33 mouse cellular contexts compared by ENCODE assay signal in genomic region chr12:102514751-102515150, GRCm38 (mm10). TPM values are rescaled to one million over a fixed set of nuclear protein-coding genes. Genes with fewer than 3 reads are reported as not detected.
DNase-seq lines count a peak whose midpoint lies in the region; ATAC-seq and TF ChIP-seq lines count a peak whose summit lies in the region.
"Had no signal": no experiment of that assay in that cellular context is flagged by ENCODE, and none has a peak within 500 bp of the region (broad histone marks: within the 10 kb centered on the region; RNA-seq: fewer than 3 reads in every experiment).

No protein-coding gene starts in this region.

- no peak overlapping the region for H3K4me2 ChIP-seq in forebrain, embryonic 16.5 days (ENCODE audit: low read length)
- no peak overlapping the region for H3K4me2 ChIP-seq in forebrain, embryonic 12.5 days
- H3K4me2 ChIP-seq: embryonic facial prominence, embryonic 12.5 days; embryonic facial prominence, embryonic 15.5 days; heart, embryonic 13.5 days; hindbrain, embryonic 12.5 days; hindbrain, embryonic 15.5 days; intestine, embryonic 15.5 days had no signal

- in situ Hi-C loops in ES-E14 (cut with MboI; ENCODE audit: low sequenced_read_pairs in 2 of 2, unreplicated experiment in 2 of 2), result loop anchor here in 1 of 2 experiments (25.0 kb wide), 1 partner anchor 223 kb away; the partner anchor contains the start of genes Moap1 and Tmem251

- ATAC-seq in forebrain, embryonic 16.5 days, result 0 out of 2 replicates have a peak, but pooled peaks have one; percentile 25
- ATAC-seq in forebrain, embryonic 12.5 days (ENCODE audit: low FRiP score), result no peak
- ATAC-seq: activated CD4-positive, CD25-positive, alpha-beta regulatory T cell, adult 4 months; CD4-positive, CD25-positive, alpha-beta regulatory T cell, adult 4 months; intestine, embryonic 15.5 days; Patski had no signal

- H3K9me3 ChIP-seq in forebrain, embryonic 16.5 days (ENCODE audit: control insufficient read depth, low read length), result no peaks in the 10 kb centered on the region
- H3K9me3 ChIP-seq in forebrain, embryonic 12.5 days, result no peaks in the 10 kb centered on the region
- no peaks in the 10 kb centered on the region for H3K9me3 ChIP-seq in ES-E14 (ENCODE audit: control insufficient read depth, insufficient read depth, low read depth, low read length)
- H3K9me3 ChIP-seq: embryonic facial prominence, embryonic 12.5 days; embryonic facial prominence, embryonic 15.5 days; G1E; heart, embryonic 10.5 days; heart, embryonic 13.5 days; hindbrain, embryonic 12.5 days; hindbrain, embryonic 15.5 days; intestine, embryonic 15.5 days had no signal

- peaks cover 19% of the 10 kb centered on the region for H3K4me1 ChIP-seq in forebrain, embryonic 16.5 days (replicated peaks; ENCODE audit: control insufficient read depth, insufficient read depth, low read length)
- peaks cover 22% of the 10 kb centered on the region; the same call in 1 of the 2 replicates for H3K4me1 ChIP-seq in forebrain, embryonic 12.5 days
- peaks cover 0 to 2% of the 10 kb centered on the region in 2 experiments; a peak in 1 of 4 replicates for H3K4me1 ChIP-seq in ES-E14 (ENCODE audit: control insufficient read depth in 2 of 2, insufficient read depth in 2 of 2, low read length in 2 of 2, poor library complexity in 1 of 2)
- H3K4me1 ChIP-seq: heart, embryonic 10.5 days; heart, embryonic 13.5 days; intestine, embryonic 15.5 days had no signal

- peak; percentile 78 for DNase-seq in ES-CJ7 (ENCODE audit: low read depth, low spot score)
- peak; percentile 59 for DNase-seq in ES-E14 (ENCODE audit: low read depth, low spot score)
- DNase-seq in brain, embryonic 14.5 days (ENCODE audit: low read depth), result peak; percentile 55
- DNase-seq in lung, postnatal 10 days, result no peak
- DNase-seq: adrenal gland, postnatal 10 days; adrenal gland, postnatal 36 days; cerebellum, adult 11 months; cerebellum, adult 2 months; cerebellum, adult 9-11 months; cerebellum, postnatal 25 days; gastrocnemius, postnatal 10 days; gastrocnemius, postnatal 36 days; heart, adult 2 months; heart, postnatal 14 days; heart, postnatal 4 days; kidney, adult 11 months; kidney, adult 8-10 months had no signal

- TF ChIP-seq CTCF in brain, embryonic 14.5 days (IDR thresholded peaks at IDR 0.05; ENCODE audit: borderline replicate concordance, extremely low read depth, insufficient read depth, insufficient read length), result no peak

- TF ChIP-seq POLR2A in brain, embryonic 14.5 days (IDR thresholded peaks at IDR 0.05; ENCODE audit: borderline replicate concordance, extremely low read depth, insufficient read depth, insufficient read length, poor library complexity, severe bottlenecking), result no peak

- no peaks in the 10 kb centered on the region for H3K36me3 ChIP-seq in forebrain, embryonic 16.5 days (ENCODE audit: control insufficient read depth, insufficient read depth)
- H3K36me3 ChIP-seq in forebrain, embryonic 12.5 days (replicated peaks), result no peaks in the 10 kb centered on the region
- no peaks in the 10 kb centered on the region for H3K36me3 ChIP-seq in ES-E14 (ENCODE audit: control insufficient read depth, insufficient read depth, low read length, poor library complexity, severe bottlenecking)
- H3K36me3 ChIP-seq: embryonic facial prominence, embryonic 12.5 days; embryonic facial prominence, embryonic 15.5 days; G1E; heart, embryonic 10.5 days; heart, embryonic 13.5 days; hindbrain, embryonic 12.5 days; hindbrain, embryonic 15.5 days; intestine, embryonic 15.5 days had no signal

- H3K9ac ChIP-seq in forebrain, embryonic 16.5 days (replicated peaks; ENCODE audit: low read depth, low read length), result no peak overlapping the region
- H3K9ac ChIP-seq in forebrain, embryonic 12.5 days, result no peak overlapping the region
- no peak overlapping the region for H3K9ac ChIP-seq in ES-E14 (ENCODE audit: insufficient read depth, low read depth, low read length, poor library complexity, severe bottlenecking)
- H3K9ac ChIP-seq: embryonic facial prominence, embryonic 12.5 days; embryonic facial prominence, embryonic 15.5 days; heart, embryonic 13.5 days; hindbrain, embryonic 12.5 days; hindbrain, embryonic 15.5 days; intestine, embryonic 15.5 days had no signal

- H3K27ac ChIP-seq in forebrain, embryonic 16.5 days (ENCODE audit: low read length), result peak overlapping the region; percentile 74
- no peak overlapping the region for H3K27ac ChIP-seq in forebrain, embryonic 12.5 days
- no peak overlapping the region for H3K27ac ChIP-seq in ES-E14 (ENCODE audit: insufficient read depth, low read depth, low read length, poor library complexity, severe bottlenecking)
- H3K27ac ChIP-seq: embryonic facial prominence, embryonic 12.5 days; embryonic facial prominence, embryonic 15.5 days; heart, adult 2 months; heart, embryonic 10.5 days; heart, embryonic 13.5 days; hindbrain, embryonic 12.5 days; hindbrain, embryonic 15.5 days; intestine, embryonic 15.5 days had no signal

- WGBS in forebrain, embryonic 16.5 days, result 63% methylated on average over 6 of the region's 6 CpGs
- WGBS in forebrain, embryonic 12.5 days, result 69% methylated on average over 6 of the region's 6 CpGs

- H3K4me3 ChIP-seq in forebrain, embryonic 16.5 days (replicated peaks; ENCODE audit: low read length), result no peak overlapping the region
- H3K4me3 ChIP-seq in forebrain, embryonic 12.5 days (replicated peaks), result no peak overlapping the region
- no peak overlapping the region for H3K4me3 ChIP-seq in ES-E14 (ENCODE audit: insufficient read depth in 1 of 2, low read depth in 1 of 2, low read length in 2 of 2, poor library complexity in 1 of 2, severe bottlenecking in 1 of 2)
- H3K4me3 ChIP-seq: embryonic facial prominence, embryonic 12.5 days; embryonic facial prominence, embryonic 15.5 days; heart, adult 2 months; heart, embryonic 10.5 days; heart, embryonic 13.5 days; hindbrain, embryonic 12.5 days; hindbrain, embryonic 15.5 days; intestine, embryonic 15.5 days had no signal

- H3K27me3 ChIP-seq in forebrain, embryonic 16.5 days (replicated peaks; ENCODE audit: control insufficient read depth, insufficient read depth, low read length), result no peaks in the 10 kb centered on the region
- no peaks in the 10 kb centered on the region for H3K27me3 ChIP-seq in forebrain, embryonic 12.5 days
- H3K27me3 ChIP-seq: embryonic facial prominence, embryonic 12.5 days; embryonic facial prominence, embryonic 15.5 days; hindbrain, embryonic 12.5 days; hindbrain, embryonic 15.5 days; intestine, embryonic 15.5 days; Patski had no signal

TF ChIP-seq in ES-E14, 5 proteins besides CTCF, POLR2A, EP300 and RAD21:
- TF ChIP-seq MAFK (IDR thresholded peaks at IDR 0.05; ENCODE audit: insufficient read depth, low read depth, low read length), result no peak
- no peak for TF ChIP-seq ZNF384 (IDR thresholded peaks at IDR 0.05; ENCODE audit: low read depth, low read length)
- no peak for TF ChIP-seq CHD2 (IDR thresholded peaks at IDR 0.05; ENCODE audit: low read depth, low read length)
- TF ChIP-seq HCFC1 (IDR thresholded peaks at IDR 0.05; ENCODE audit: borderline replicate concordance, insufficient read depth, low read length), result no peak
- TF ChIP-seq ZC3H11A (IDR thresholded peaks at IDR 0.05; ENCODE audit: borderline replicate concordance, low read depth, low read length), result no peak

RNA-seq across cellular contexts. Expression of gene Chga, which starts 40.0 kb away (rescaled TPM):
- 97.7 and 118 TPM in 2 replicates for polyA plus RNA-seq in forebrain, embryonic 16.5 days (2015; fragmentation: Nextera tagmentation; extraction: Ambion mirVana)
- polyA plus RNA-seq in forebrain, embryonic 12.5 days (2016; fragmentation: Nextera tagmentation; extraction: Ambion mirVana), result 38.4 and 41.2 TPM in 2 replicates
- total RNA-seq in ES-E14 (2012; rRNA removed), result 11.9 and 26.5 TPM in 2 replicates
- polyA plus RNA-seq in brain, embryonic 14.5 days (2012; rRNA removed), result 56.3 and 74.5 TPM in 2 replicates
- total RNA-seq: common myeloid progenitor, adult 5-6 weeks; gastrocnemius, adult 18-20 months; gastrocnemius, postnatal 36 days; granulocyte monocyte progenitor cell, adult 5-6 weeks; heart, adult 2 months had no signal
- polyA plus RNA-seq: activated CD4-positive, CD25-positive, alpha-beta regulatory T cell, adult 4 months; CD4-positive, CD25-positive, alpha-beta regulatory T cell, adult 4 months; G1E had no signal

RNA-seq across cellular contexts. Expression of gene Golga5, which starts 45.8 kb away (rescaled TPM):
- polyA plus RNA-seq in forebrain, embryonic 16.5 days (2015; fragmentation: Nextera tagmentation; extraction: Ambion mirVana), result 33.2 and 35.5 TPM in 2 replicates
- 32.4 and 34.8 TPM in 2 replicates for polyA plus RNA-seq in forebrain, embryonic 12.5 days (2016; fragmentation: Nextera tagmentation; extraction: Ambion mirVana)
- 24.9 and 30.8 TPM in 2 replicates for total RNA-seq in ES-E14 (2012; rRNA removed)
- 21.8 and 23.9 TPM in 2 replicates for polyA plus RNA-seq in brain, embryonic 14.5 days (2012; rRNA removed)
